Mouse (Mus musculus) stomach, embryonic 14.5 days (tissue): ENCODE results near the gene Olfr898. TPM values are rescaled to one million over a fixed set of nuclear protein-coding genes. Genes with fewer than 3 reads are reported as not detected.

Source experiments
- ATAC-seq: fragments of 200-750 bp; cut with Nextera tagmentation; 2 replicates; pipeline ENCODE4 v1.8.0; 2017; ENCODE audit warnings: low read depth, moderate TSS enrichment; ENCODE audit not compliant: insufficient number of reproducible peaks, insufficient read depth, low FRiP score
- H3K27ac ChIP-seq: fragments of 300-500 bp; sonication (generic); 2 replicates; pipeline ENCODE4 v1.5.1; 2014; ENCODE audit warnings: mild to moderate bottlenecking, low read length, moderate library complexity, mixed read lengths
- H3K27me3 ChIP-seq: fragments of 300-500 bp; sonication (generic); 2 replicates; pipeline ENCODE4 v1.6.1; 2014; ENCODE audit warnings: low read length, control low read depth, mixed read lengths; ENCODE audit not compliant: control insufficient read depth, insufficient read depth
- H3K36me3 ChIP-seq: fragments of 300-500 bp; sonication (generic); 2 replicates; pipeline ENCODE4 v1.6.1; 2014; ENCODE audit warnings: mild to moderate bottlenecking, control low read depth, low read length, moderate library complexity, mixed read lengths; ENCODE audit not compliant: control insufficient read depth, insufficient read depth
- H3K4me1 ChIP-seq: fragments of 300-500 bp; sonication (generic); 2 replicates; pipeline ENCODE4 v1.6.1; 2014; ENCODE audit warnings: low read length, control low read depth, mixed read lengths; ENCODE audit not compliant: control insufficient read depth, insufficient read depth
- H3K4me2 ChIP-seq: fragments of 300-500 bp; sonication (generic); replicated peaks from 2 replicates; pipeline ENCODE4 v1.6.1; 2014; ENCODE audit warnings: low read depth, low read length, control low read depth
- H3K4me3 ChIP-seq: fragments of 300-500 bp; sonication (generic); 2 replicates; pipeline ENCODE4 v1.5.1; 2014; ENCODE audit warnings: low read depth, low read length, control low read depth
- H3K9ac ChIP-seq: fragments of 300-500 bp; sonication (generic); replicated peaks from 2 replicates; pipeline ENCODE4 v1.6.1; 2014; ENCODE audit warnings: low read depth, mild to moderate bottlenecking, control low read depth, low read length, moderate library complexity, mixed read lengths
- H3K9me3 ChIP-seq: fragments of 300-500 bp; sonication (generic); 2 replicates; pipeline ENCODE4 v1.6.1; 2016; ENCODE audit warnings: low read depth, low read length, control low read depth; ENCODE audit not compliant: control insufficient read depth
- WGBS: fragments of 180-500 bp; shearing (Covaris S2); extraction: QIAGEN DNeasy Blood & Tissue Kit; methylation state at CpG from one replicate; pipeline ENCODE4 v1.1.7; 2014; 5-methylcytosine and 5-hydroxymethylcytosine counted together
- polyA plus RNA-seq: library from polyadenylated mRNA; unstranded; fragments of >200 nt; fragmentation: Nextera tagmentation; extraction: Ambion mirVana; gene quantifications from 2 replicates; pipeline ENCODE4 v1.2.1, GENCODE M21; 2014

Gene Olfr898
- polyA plus RNA-seq = not detected in 2 replicates

DNA sequence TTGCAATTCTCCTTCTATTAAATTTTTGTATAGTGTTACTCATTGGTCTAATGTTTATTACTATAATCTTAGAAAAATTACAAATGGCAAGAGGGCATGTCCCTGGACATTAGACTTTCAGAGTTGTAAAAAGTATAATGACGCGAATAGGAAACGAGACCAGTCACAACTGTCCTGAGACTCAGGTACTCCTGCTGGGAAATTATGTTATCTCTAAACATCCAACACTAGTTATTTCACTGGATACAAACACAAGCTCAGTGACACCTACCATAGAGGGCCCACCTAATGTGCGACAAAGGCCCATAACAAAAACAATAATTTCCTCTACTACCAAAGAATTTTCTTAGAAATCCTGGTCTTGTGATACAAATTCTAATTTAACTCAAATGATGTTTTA, at the start of gene Olfr898:
Olfr898 (plus strand) TSS at position 301 of the 400 bp plus-strand sequence.
- no peaks in the 10 kb centered on the region for H3K9me3 ChIP-seq
- no peaks in the 10 kb centered on the region for H3K36me3 ChIP-seq
- H3K27me3 ChIP-seq = no peaks in the 10 kb centered on the region
- H3K4me3 ChIP-seq = no peak within 1 kb of the TSS
- H3K4me2 ChIP-seq = no peak within 1 kb of the TSS
- no peak within 1 kb of the TSS for H3K9ac ChIP-seq
- ATAC-seq = no peak
- WGBS = 96% methylated on average over 4 of the region's 4 CpGs
- no peaks in the 10 kb centered on the region for H3K4me1 ChIP-seq
- H3K27ac ChIP-seq = no peak within 1 kb of the TSS

GRCm38 (mm10) chr9:38328760-38329159, 19.5 kb upstream of the Olfr898 start, which contains the start of gene Olfr25:
Gene Olfr25 (plus strand): TSS chr9:38329060.
- Histone ChIP-seq H3K4me2 (no peak within 1 kb of the TSS), H3K9me3 (no peaks in the 10 kb centered on the region), H3K4me1 (no peaks in the 10 kb centered on the region), H3K4me3 (no peak within 1 kb of the TSS), H3K27ac (no peak within 1 kb of the TSS), H3K9ac (no peak within 1 kb of the TSS), H3K27me3 (no peaks in the 10 kb centered on the region), H3K36me3 (no peaks in the 10 kb centered on the region)
- ATAC-seq = no peak
- 83% methylated on average over 3 of the region's 3 CpGs for WGBS

- Histone ChIP-seq H3K36me3 (no peaks in the 10 kb centered on the region), H3K4me3 (no peak within 1 kb of the TSS), H3K27me3 (no peaks in the 10 kb centered on the region), H3K9ac (no peak within 1 kb of the TSS), H3K27ac (no peak within 1 kb of the TSS), H3K4me2 (no peak within 1 kb of the TSS), H3K9me3 (no peaks in the 10 kb centered on the region), H3K4me1 (no peaks in the 10 kb centered on the region)
- ATAC-seq = no peak
- whole genome bisulfite sequencing = 94% methylated on average over 2 of the region's 2 CpGs
Measured at GRCm38 (mm10) chr9:38366596-38366995, 18.4 kb downstream of the Olfr898 start, which contains the start of gene Olfr250. Gene Olfr250 (plus strand): TSS chr9:38366896.

DNA sequence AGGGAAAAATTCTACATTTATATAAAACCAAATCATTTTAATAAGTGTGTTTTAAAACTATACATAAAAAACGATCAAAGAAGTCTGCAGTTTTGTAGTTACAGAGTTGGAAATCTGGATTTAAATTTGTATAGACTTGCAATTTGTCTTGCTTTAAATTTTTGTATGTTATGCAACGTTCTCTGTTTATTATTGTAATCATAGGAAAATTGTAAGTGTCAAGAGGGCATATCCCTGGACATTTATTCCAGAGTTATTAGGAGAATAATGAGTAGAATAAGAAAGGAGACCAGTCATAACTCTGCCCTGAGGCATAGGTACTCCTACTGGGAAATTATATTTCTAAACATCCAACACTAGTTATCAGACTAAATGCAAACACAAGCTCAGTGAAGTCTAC, 28.6 kb downstream of the Olfr898 start, which contains the start of gene Olfr251:
Olfr251 (plus strand) TSS at position 301 of the 400 bp plus-strand sequence.
- Histone ChIP-seq H3K36me3 (no peaks in the 10 kb centered on the region), H3K27ac (no peak within 1 kb of the TSS), H3K4me1 (no peaks in the 10 kb centered on the region), H3K27me3 (no peaks in the 10 kb centered on the region), H3K4me3 (no peak within 1 kb of the TSS), H3K9ac (no peak within 1 kb of the TSS), H3K9me3 (no peaks in the 10 kb centered on the region), H3K4me2 (no peak within 1 kb of the TSS)
- no peak for ATAC-seq
- 53% methylated on average over 2 of the region's 2 CpGs for WGBS

GRCm38 (mm10) chr9:38401398-38401797, 53.2 kb downstream of the Olfr898 start, which contains the start of gene Olfr147:
Gene Olfr147 (plus strand): TSS chr9:38401698.
- Histone ChIP-seq H3K9ac (no peak within 1 kb of the TSS), H3K36me3 (no peaks in the 10 kb centered on the region), H3K9me3 (no peaks in the 10 kb centered on the region), H3K27ac (no peak within 1 kb of the TSS), H3K4me1 (no peaks in the 10 kb centered on the region), H3K4me3 (no peak within 1 kb of the TSS), H3K27me3 (no peaks in the 10 kb centered on the region), H3K4me2 (no peak within 1 kb of the TSS)
- no peak for ATAC-seq
- WGBS = 76% methylated on average over 1 of the region's 1 CpGs

Other genes with a start within 250 kb of the Olfr898 start
- not detected in 2 replicates for gene Olfr888, start 240.3 kb upstream of the Olfr898 start, polyA plus RNA-seq
- gene Olfr889, start 233.2 kb upstream of the Olfr898 start, polyA plus RNA-seq = 0.07 and 0.12 TPM in 2 replicates
- gene Olfr890, start 205.9 kb upstream of the Olfr898 start, polyA plus RNA-seq = not detected in 2 replicates
- not detected in 2 replicates for gene Olfr891, start 167.6 kb upstream of the Olfr898 start, polyA plus RNA-seq
- not detected in 2 replicates for gene Olfr893, start 140.0 kb upstream of the Olfr898 start, polyA plus RNA-seq
- gene Olfr894, start 130.4 kb upstream of the Olfr898 start, polyA plus RNA-seq = not detected in 2 replicates
- not detected in 2 replicates for gene Olfr143, start 95.6 kb upstream of the Olfr898 start, polyA plus RNA-seq
- gene Olfr895, start 80.6 kb upstream of the Olfr898 start, polyA plus RNA-seq = not detected in 2 replicates
- gene Olfr896-ps1, start 57.3 kb upstream of the Olfr898 start, polyA plus RNA-seq = not detected in 2 replicates
- gene Olfr25, start 19.4 kb upstream of the Olfr898 start, polyA plus RNA-seq = not detected in 2 replicates
- not detected in 2 replicates for gene Olfr250, start 18.5 kb downstream of the Olfr898 start, polyA plus RNA-seq
- not detected in 2 replicates for gene Olfr251, start 28.7 kb downstream of the Olfr898 start, polyA plus RNA-seq
- gene Olfr147, start 53.3 kb downstream of the Olfr898 start, polyA plus RNA-seq = not detected in 2 replicates
- gene Olfr901, start 81.0 kb downstream of the Olfr898 start, polyA plus RNA-seq = not detected in 2 replicates
- gene Olfr902, start 99.2 kb downstream of the Olfr898 start, polyA plus RNA-seq = not detected in 2 replicates
- gene Olfr904, start 114.7 kb downstream of the Olfr898 start, polyA plus RNA-seq = not detected in 2 replicates
- not detected in 2 replicates for gene Olfr905, start 122.7 kb downstream of the Olfr898 start, polyA plus RNA-seq
- not detected in 2 replicates for gene Olfr906, start 138.7 kb downstream of the Olfr898 start, polyA plus RNA-seq
- gene Olfr907, start 147.4 kb downstream of the Olfr898 start, polyA plus RNA-seq = not detected in 2 replicates
- not detected in 2 replicates for gene Olfr911-ps1, start 173.2 kb downstream of the Olfr898 start, polyA plus RNA-seq
- gene Olfr910, start 189.4 kb downstream of the Olfr898 start, polyA plus RNA-seq = not detected in 2 replicates
- not detected in 2 replicates for gene Olfr912, start 231.8 kb downstream of the Olfr898 start, polyA plus RNA-seq
- gene Olfr913, start 244.3 kb downstream of the Olfr898 start, polyA plus RNA-seq = not detected in 2 replicates